Mouse (Mus musculus): ENCODE data around the gene Tnfrsf12a. TPM values are rescaled to one million over a fixed set of nuclear protein-coding genes. Genes with fewer than 3 reads are reported as not detected.

Tnfrsf12a gene
- polyA plus RNA-seq, 1 experiment = 4.2 TPM

DNA sequence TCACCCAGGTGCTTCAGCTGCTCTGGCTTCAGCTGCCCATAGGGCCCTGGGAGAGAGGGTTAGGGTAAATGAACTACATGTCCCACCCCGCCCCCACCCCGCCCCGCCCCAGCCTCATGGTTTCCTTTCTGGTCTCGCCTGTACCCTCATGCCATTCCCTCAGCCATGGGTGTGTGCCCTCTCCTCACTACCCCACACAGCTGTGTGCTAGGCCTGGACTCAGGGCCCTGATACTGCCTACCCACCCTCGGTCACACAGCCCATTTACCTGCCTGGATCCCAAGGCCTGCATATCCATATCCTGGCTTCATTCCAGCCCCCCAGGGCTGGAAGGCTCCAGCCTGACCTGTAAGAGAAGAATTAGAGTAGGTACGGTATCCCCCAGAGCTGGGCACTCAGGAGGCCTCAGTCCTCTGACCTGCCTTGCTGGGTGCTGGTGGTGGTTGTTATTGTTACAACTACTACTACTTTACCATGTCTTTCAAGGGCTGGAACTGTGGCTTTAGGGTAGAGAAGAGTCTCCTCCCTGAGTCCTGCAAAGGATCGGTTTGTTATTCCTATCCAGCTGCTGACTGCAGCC, 28.3 kb upstream of the Tnfrsf12a start:
- no peak for TF ChIP-seq POLR2A (IDR thresholded peaks at IDR 0.05; ENCODE audit: extremely low read depth, insufficient read depth, low read length)
- TF ChIP-seq CTCF (IDR thresholded peaks at IDR 0.05; ENCODE audit: extremely low read depth, insufficient read depth, low read length) = no peak
- Histone ChIP-seq H3K27ac (ENCODE audit: insufficient read depth, low read length) (no peak overlapping the region), H3K4me1 (ENCODE audit: control insufficient read depth, insufficient read depth, low read length) (no peaks in the 10 kb centered on the region), H3K4me3 (ENCODE audit: insufficient read depth, low read length) (no peak overlapping the region)

DNA sequence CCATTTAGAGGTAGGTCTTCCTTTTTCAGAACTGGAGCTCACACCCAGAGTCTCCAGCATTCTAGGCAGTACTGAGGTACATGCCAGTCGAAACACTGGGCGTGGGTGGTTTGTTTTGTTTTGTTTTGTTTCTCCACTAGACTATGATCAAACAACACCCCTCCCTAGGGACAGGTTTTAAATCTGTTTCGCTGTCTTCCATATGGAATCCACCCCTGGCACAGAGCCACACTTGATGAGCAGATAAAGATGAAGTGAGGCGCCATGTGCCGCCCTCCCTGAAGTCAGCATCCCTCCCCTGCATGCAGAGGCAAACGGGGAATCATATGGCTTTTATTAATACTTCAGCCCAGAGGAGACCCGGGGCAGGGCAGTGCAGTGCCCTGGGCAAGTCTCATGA, 27.5 kb upstream of the Tnfrsf12a start:
- Histone ChIP-seq H3K4me1 (ENCODE audit: control insufficient read depth, insufficient read depth, low read length) (no peaks in the 10 kb centered on the region), H3K27ac (ENCODE audit: insufficient read depth, low read length) (no peak overlapping the region), H3K4me3 (ENCODE audit: insufficient read depth, low read length) (no peak overlapping the region)
- TF ChIP-seq POLR2A (IDR thresholded peaks at IDR 0.05; ENCODE audit: extremely low read depth, insufficient read depth, low read length) (no peak), CTCF (IDR thresholded peaks at IDR 0.05; ENCODE audit: extremely low read depth, insufficient read depth, low read length) (no peak)

DNA sequence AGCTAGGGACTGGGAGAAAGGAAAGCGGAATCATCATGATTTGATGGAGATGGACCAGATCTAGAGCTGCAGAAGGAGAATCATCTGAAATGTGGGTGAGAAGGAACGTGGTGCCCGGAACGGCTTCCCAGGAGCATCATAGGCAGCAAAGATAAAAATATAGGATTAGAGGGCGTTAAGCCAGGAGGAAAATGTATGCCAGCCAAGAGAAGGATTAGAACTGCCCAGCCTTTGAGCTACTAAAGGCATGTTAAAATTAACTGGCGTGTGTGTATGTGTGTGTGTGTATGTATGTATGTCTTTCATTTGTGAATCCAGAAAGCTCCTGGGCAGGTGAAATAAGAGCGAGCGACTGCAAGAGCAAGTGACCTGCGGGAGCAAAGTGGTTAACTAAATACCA, 26.0 kb upstream of the Tnfrsf12a start:
- H3K4me1 ChIP-seq (ENCODE audit: control insufficient read depth, insufficient read depth, low read length) = no peaks in the 10 kb centered on the region
- TF ChIP-seq CTCF (IDR thresholded peaks at IDR 0.05; ENCODE audit: extremely low read depth, insufficient read depth, low read length) (no peak), POLR2A (IDR thresholded peaks at IDR 0.05; ENCODE audit: extremely low read depth, insufficient read depth, low read length) (no peak)
- no peak overlapping the region for H3K4me3 ChIP-seq (ENCODE audit: insufficient read depth, low read length)
- no peak overlapping the region for H3K27ac ChIP-seq (ENCODE audit: insufficient read depth, low read length)

DNA sequence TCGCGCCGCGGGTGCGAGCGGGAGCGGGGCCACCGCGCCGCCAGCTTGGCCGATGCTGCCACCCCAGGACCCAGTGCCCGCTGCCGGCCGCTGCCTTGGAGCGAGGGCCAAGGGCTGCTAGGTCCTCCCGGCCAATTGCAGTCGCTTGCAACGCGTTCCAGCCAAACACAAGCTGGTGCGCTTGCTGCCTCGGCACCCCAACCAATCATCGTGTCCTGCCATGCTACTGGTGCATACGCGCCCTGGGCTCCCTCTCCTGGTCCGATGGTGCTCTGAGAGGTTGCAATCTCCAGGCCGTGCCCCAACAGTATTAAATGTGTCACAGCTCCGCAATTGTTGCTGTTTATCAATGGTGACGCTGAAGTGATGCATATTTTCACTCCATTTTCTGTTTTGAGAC, 22.8 kb upstream of the Tnfrsf12a start:
- TF ChIP-seq POLR2A (IDR thresholded peaks at IDR 0.05; ENCODE audit: extremely low read depth, insufficient read depth, low read length) (peak; percentile 47; the same call in 1 of the 2 replicates), CTCF (IDR thresholded peaks at IDR 0.05; ENCODE audit: extremely low read depth, insufficient read depth, low read length) (peak; percentile 59)
- no peak overlapping the region for H3K27ac ChIP-seq (ENCODE audit: insufficient read depth, low read length)

DNA sequence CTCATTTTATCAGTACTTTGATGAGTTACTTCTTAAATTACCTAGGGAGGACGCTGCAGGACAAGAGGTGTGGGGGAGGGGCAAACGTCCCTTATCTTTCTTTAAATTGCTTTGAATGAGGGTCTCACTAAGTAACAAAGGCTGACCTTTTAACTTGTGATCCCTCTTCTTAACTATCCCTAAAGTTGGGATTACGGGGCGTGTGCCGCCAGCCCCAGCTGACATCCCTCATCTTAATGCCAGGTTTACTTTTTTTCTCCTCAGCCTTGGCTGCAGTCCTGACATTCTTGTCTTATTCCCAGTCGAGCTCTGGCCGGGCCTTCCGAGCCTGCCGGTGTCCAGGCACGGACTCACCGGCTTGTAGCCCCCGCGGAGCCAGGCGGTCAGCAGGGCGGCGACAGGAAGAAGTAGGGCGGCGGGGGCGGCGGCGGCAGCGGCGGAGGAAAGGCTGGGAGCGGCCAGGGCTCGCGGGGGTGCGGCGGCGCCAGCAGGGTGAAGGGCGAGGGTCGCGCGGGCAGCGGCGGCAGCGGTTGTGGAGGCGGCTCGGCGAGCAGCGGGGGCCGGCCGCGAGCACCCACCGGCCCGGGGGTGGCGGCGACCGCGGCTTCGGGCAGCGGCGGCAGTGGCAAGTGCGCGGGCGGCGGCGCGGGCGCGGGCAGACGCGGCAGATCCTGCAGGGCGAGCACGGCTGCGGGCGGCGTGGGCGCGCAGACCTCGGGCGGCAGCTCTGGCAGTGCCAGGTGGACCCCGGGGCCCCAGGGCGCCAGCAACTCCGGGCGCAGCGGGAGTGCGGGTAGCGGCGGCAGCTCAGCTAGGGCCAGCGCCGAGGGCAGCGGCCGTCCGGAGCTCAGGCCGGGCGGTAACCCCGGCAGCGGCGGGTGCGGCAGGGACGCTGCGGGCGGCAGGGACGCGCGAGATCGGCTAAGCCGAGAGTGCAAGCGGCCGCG, 22.1 kb upstream of the Tnfrsf12a start:
- H3K4me1 ChIP-seq (ENCODE audit: control insufficient read depth, insufficient read depth, low read length) = no peaks in the 10 kb centered on the region
- H3K4me3 ChIP-seq (ENCODE audit: insufficient read depth, low read length) = peak overlapping the region; percentile 14
- TF ChIP-seq CTCF (IDR thresholded peaks at IDR 0.05; ENCODE audit: extremely low read depth, insufficient read depth, low read length) = no peak
- TF ChIP-seq POLR2A (IDR thresholded peaks at IDR 0.05; ENCODE audit: extremely low read depth, insufficient read depth, low read length) = no peak
- peak overlapping the region; percentile 55 for H3K27ac ChIP-seq (ENCODE audit: insufficient read depth, low read length)

More for the DNA sequence above, 22.8 kb upstream of the Tnfrsf12a start:
- peak overlapping the region; percentile 14 for H3K4me3 ChIP-seq (ENCODE audit: insufficient read depth, low read length)
- no peaks in the 10 kb centered on the region for H3K4me1 ChIP-seq (ENCODE audit: control insufficient read depth, insufficient read depth, low read length)

DNA sequence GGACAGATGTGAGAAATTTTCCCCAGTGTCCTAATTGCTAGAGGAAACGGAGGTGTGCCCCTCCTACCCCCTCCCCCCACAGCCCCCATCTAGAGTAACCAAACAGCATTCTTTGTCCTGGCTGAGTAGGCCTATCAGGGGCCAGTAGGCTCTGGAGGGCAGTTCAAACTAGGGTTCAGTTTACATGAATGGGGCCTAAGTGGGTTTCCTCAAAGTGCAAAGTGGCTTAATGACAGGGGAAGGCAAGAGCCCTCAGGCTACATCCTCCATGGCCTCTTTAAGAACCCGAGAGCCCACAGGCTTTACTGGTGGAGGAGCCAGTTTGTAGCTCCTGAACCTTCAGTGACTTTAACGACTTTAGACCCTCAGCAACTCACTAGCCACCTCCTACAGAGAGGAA, 18.5 kb upstream of the Tnfrsf12a start:
- TF ChIP-seq POLR2A (IDR thresholded peaks at IDR 0.05; ENCODE audit: extremely low read depth, insufficient read depth, low read length) = no peak
- no peak for TF ChIP-seq CTCF (IDR thresholded peaks at IDR 0.05; ENCODE audit: extremely low read depth, insufficient read depth, low read length)
- Histone ChIP-seq H3K4me1 (ENCODE audit: control insufficient read depth, insufficient read depth, low read length) (no peaks in the 10 kb centered on the region), H3K27ac (ENCODE audit: insufficient read depth, low read length) (no peak overlapping the region), H3K4me3 (ENCODE audit: insufficient read depth, low read length) (no peak overlapping the region)

DNA sequence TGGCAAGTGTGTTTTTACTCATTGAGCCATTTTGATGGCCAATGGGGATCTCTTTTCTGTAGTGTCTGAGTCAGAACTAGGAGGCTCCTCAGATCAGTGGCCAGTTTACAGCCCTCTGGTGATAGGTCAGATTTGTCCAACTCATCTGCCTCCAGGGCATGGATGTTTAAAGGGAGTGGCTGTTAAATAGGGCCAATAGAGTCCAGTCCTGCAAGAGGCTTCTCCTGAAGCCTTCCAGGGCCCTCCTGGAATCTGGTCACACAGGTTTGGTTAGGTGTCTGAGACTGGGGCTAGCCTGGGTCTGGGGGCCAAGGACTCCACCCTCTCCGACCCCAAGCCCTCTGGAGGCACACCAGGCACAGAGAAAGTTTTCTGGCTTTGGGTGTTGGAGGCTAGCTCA, 17.2 kb upstream of the Tnfrsf12a start:
- H3K27ac ChIP-seq (ENCODE audit: insufficient read depth, low read length) = no peak overlapping the region
- H3K4me1 ChIP-seq (ENCODE audit: control insufficient read depth, insufficient read depth, low read length) = no peaks in the 10 kb centered on the region
- TF ChIP-seq CTCF (IDR thresholded peaks at IDR 0.05; ENCODE audit: extremely low read depth, insufficient read depth, low read length) = no peak
- TF ChIP-seq POLR2A (IDR thresholded peaks at IDR 0.05; ENCODE audit: extremely low read depth, insufficient read depth, low read length) = no peak
- no peak overlapping the region for H3K4me3 ChIP-seq (ENCODE audit: insufficient read depth, low read length)

DNA sequence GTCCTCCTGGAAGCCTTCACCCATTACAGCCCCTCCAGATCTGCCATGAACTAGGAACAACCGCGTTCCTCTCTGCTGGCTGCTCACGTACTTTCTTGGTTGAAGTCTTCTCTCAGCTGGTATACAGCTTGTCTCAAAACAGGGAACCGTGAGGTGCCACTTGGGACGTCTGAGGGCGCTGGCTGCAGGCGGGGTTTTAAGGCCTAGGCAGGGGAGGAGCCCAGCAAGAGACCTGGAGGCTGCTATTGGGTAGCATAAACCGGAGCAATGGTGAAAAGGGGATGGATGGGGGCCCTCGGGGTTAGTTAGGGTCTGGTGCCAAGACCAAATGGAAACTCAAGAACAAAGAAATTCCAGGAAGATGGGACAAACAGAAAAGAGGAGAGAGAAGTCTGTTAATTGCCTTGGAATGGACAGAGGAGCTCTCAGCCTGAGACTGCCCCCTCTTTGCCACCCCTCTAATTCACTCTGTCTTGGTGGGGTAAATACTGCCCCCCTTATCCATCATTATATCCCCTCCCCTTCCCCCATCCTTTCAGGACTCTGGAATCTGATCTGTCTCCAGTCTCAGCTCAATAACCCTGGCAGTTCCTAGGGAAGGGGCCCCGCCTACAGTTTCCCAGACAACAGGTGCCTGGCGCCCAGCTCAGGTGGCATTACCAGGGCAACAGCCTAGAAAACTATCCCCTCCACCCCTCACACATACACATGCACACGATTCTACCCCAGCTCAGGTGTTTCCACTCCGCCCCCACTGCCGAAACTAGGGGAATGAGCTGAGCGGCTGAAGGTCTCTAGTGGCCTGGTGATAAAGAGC, 6.8 kb upstream of the Tnfrsf12a start, which contains the start of gene Cldn9:
TSS of gene Cldn9 (minus strand) at position 171 of the 817 bp plus-strand sequence.
- TF ChIP-seq CTCF (IDR thresholded peaks at IDR 0.05; ENCODE audit: extremely low read depth, insufficient read depth, low read length) (no peak), POLR2A (IDR thresholded peaks at IDR 0.05; ENCODE audit: extremely low read depth, insufficient read depth, low read length) (no peak)
- Histone ChIP-seq H3K4me3 (ENCODE audit: insufficient read depth, low read length) (no peak within 1 kb of the TSS), H3K27ac (ENCODE audit: insufficient read depth, low read length) (no peak within 1 kb of the TSS), H3K4me1 (ENCODE audit: control insufficient read depth, insufficient read depth, low read length) (no peaks in the 10 kb centered on the region)

DNA sequence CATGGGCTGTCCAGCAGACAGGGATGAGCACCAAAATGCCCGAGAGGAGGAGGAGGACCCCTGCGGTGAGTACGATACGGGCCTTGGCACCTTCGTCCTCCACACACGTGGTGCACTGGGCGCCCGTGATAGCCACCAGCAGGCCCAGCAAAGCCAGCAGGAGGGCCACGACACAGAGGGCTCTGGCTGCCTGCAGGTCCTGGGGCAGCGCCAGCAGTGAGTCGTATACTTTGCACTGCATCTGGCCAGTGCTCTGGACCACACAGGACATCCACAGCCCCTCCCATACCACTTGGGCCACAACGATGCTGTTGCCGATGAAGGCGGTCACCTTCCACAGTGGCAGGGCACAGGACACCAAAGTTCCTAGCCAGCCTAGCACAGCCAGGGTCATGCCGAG, 6.0 kb upstream of the Tnfrsf12a start:
- TF ChIP-seq POLR2A (IDR thresholded peaks at IDR 0.05; ENCODE audit: extremely low read depth, insufficient read depth, low read length) (no peak), CTCF (IDR thresholded peaks at IDR 0.05; ENCODE audit: extremely low read depth, insufficient read depth, low read length) (no peak)

More for the DNA sequence above, 6.0 kb upstream of the Tnfrsf12a start:
- Histone ChIP-seq H3K27ac (ENCODE audit: insufficient read depth, low read length) (no peak overlapping the region), H3K4me3 (ENCODE audit: insufficient read depth, low read length) (no peak overlapping the region), H3K4me1 (ENCODE audit: control insufficient read depth, insufficient read depth, low read length) (no peaks in the 10 kb centered on the region)

Measured in cortical plate, adult 2 months (tissue).